Mouse (Mus musculus): Measurements from ENCODE around the gene Far2. TPM values are rescaled to one million over a fixed set of nuclear protein-coding genes. Genes with fewer than 3 reads are reported as not detected.
"Not testable (repeated sequence)": the region's sequence is repeated elsewhere in the genome, so short reads cannot be mapped to it uniquely, and the experiment has no call there.

Far2 gene
- total RNA-seq, 2 experiments from 2014 or later, result 2.9 to 4.0 TPM

DNA sequence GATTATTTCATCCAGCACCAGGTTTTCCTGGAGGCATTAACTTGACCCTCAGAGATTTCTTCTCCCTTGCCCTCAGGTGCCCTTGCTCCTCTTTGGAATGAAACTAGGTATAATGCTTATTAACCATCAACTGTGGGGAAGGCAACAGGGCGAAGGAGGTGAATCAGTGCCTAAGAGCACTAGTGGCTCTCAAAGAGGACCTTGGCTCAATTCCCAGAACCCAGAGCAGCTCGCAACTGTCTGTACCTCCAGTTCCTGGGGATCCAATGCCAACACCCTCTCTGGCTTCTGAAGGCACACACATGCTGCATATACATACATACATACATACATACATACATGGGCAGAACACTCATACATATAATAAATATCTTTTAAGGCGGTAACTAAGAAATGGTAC, 69.8 kb downstream of the Far2 start:
- DNase-seq, result no peak

DNA sequence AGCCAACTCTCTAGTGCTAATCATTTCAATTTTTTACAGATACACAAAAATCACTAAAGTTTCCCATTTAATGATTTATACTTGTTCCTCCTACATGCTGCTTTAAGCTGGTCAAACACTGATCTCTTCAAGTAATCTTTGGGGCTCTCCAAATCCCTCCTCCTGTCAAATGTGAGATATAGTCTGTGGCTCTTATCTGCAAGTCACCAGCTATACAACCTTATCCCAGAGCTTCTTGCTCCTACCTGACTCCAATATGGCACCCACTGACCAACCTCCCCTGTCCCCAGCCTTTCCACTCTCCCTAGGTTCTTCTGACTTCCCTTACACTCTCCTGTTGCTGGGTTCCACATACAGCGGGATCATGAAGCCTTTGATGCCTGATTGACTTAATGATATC, 70.6 kb downstream of the Far2 start:
- DNase-seq, result no peak

DNA sequence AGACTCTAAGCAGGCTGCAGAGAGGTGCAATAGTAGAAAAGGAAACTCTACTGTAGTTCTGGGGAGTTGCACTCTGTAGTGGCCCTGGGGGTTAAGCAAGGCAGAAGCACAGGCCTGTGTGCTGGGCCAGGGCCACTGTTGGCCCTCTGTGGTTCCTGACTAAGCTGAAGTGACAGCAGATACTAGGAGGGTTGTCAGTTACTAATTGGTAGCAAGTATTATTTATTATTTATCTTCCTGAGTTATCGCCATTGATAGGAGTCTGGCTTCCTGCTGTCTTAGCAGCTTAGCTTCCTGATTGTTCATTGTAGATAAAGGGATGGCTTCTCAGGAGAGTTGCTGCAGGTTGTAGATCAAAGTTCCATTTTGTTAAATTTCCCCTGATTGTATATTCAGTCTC, 73.6 kb downstream of the Far2 start:
- no peak for DNase-seq

DNA sequence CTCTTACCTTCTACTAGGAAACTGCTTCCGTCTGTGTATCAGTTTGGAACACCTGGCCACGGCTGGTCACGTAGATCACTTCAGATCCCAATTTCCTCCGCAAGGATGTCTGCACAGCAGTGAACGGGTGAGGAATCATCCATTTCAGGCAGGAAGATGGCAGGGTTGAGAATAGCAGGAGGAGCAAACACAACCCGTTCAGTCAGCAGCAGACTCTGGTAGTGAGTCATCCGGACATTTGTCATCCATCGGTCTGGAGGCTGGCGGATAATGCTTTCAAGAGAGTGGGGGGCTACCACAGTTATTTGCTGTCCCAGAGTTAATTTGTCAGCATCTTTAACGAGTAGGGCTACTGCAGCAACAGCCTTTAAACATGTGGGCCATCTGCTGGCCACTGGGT, 79.8 kb downstream of the Far2 start:
- DNase-seq, result not testable (repeated sequence)

DNA sequence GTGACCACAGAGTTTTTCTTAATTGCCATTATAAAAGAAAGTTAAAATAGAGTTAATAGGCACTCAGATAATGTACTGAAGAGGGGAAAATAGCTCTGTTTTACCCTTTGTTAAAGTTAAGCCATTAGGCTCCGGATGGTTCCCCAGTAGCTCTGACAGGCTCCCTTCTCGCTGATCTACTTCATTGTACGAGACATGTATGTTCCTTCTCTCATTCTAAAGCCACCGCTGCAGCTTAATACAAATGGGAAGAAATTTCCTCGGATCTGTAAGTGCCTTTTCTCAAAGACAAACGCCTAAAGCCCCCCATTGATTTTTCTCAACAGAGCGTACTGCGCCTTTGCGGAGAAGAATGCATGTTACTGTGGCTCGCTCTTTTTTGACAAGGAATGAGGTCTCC, 85.3 kb downstream of the Far2 start:
- no peak for DNase-seq

DNA sequence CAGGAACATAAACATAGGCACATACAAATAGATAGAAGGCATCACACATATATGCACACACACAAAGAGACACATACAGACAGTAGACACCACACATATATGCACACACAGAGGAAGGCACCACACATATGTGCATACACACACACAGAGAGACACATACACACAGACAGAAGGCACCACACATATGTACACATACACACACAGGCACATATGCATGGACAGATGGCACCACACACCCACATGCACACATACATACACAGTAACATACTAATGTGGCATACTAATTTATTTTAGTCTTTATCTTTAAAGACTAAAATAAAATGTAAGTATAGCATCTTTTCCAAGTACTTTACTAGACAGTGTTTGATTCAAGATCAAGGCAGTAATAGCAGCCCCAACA, 86.5 kb downstream of the Far2 start:
- no peak for DNase-seq

DNA sequence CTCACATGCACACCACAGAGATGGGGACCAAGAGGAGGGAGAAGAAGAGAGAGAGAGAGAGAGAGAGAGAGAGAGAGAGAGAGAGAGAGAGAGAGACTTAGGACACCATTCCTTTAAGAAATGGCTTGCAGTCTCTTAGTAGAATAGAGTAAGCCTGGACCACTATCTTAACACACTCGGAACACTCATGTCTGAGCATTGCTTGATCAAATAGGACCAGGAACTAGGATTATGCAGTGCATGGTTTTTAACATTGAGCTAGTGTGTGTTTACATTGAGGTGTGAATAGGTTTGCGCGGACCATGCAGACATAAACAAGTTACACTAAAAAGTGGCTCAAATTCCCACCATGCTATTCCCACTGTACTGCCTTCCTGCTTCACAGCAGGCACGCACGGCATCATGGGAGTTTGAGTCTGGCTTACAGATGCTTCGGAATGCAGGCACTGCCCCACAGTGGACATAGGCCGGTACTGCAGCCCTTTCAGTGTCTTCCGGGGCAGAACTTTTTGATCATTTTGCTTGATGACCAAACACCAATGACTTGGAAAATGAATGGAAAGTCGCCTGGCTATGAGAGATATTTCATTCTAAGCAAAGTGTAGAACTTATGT, 88.8 kb downstream of the Far2 start:
- DNase-seq, result peak; percentile 89

DNA sequence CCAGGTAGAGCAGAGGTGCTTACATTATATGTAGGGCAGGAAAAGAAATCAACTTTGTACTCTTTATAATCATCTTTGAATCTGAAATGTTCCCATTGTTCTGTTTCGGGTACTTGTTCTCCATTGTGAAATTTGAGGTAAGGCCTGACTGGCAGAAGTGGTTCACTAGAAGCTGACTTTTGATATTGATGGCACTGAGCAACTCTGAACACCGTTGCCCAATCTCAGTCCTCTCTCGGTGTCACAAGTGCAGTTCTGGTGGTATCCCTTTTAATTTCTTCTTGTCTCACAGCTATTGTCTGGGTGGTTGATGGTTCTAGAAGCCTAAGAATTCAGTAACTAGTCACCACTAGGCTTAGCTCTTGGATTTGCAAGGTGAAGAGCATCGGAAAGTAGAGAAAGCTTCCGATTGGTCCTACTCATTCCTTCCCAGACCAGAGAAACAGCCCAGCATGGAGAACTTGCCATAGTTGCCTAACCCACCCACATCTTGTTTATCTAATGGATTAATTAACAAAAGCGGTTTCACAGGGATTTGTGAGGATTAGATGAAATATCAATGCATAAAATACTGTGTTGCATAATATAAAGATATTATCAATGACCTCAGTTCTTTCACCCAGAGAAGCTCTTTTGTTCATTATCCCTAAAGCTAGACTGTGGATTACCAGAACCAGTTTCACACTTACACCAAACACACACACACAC, 92.4 kb downstream of the Far2 start:
- no peak for DNase-seq

DNA sequence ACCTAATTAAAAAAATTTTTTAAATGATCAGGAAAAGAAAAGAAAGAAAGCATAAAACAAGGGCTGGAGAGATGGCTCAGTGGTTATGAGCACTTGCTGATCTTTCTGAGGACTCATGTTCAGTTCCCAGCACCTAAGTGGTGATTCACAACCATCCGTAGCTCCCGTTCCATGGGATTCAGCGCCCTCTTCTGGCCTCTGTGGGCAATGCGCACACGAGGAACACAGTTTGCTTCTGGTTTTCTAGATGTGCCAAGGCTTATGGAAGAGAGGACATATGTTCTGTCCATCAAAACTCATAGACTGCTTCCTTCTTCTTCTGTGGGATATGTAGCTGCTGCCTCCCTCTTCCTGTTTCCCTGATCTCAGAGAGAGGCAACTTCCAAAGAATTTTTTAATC, 94.8 kb downstream of the Far2 start:
- no peak for DNase-seq

DNA sequence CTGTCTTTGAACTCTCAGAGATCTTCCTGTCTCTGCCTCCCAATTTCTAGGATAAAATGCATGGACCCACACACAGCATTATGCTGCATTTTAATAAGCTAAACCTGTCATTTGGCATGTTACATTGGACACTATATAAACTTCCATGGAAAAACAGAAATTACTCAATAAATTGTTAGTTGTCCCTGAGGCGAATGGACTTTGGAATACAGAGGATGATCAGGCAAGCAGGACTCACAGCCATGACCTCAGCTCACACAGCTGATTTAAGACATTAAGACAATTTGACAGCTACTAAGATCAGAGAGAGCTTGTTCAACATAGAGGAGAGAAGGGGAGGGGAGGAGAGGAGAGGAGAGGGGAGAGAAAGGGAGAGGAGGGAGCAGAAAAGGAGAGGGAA, 95.4 kb downstream of the Far2 start:
- DNase-seq, result no peak

DNA sequence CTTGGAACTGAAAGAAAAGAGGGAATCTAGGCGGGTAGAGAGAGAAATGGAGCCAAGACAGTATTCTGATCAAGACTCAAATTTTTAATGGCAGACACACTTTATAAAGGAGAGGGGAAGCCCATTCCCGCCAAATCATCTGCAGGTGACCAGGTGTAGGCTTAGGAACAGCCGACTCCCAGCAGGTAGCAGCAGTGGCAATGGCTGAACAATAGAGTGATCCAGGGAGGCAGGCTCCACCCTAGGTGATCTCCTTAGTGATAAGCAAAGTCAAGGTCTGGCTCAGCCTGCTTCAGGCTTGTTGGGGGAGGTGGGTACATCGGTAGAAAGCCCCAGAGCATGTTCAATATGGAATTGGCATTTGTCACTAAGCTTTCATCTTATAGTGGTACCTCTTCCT, 105.2 kb downstream of the Far2 start:
- not testable (repeated sequence) for DNase-seq

DNA sequence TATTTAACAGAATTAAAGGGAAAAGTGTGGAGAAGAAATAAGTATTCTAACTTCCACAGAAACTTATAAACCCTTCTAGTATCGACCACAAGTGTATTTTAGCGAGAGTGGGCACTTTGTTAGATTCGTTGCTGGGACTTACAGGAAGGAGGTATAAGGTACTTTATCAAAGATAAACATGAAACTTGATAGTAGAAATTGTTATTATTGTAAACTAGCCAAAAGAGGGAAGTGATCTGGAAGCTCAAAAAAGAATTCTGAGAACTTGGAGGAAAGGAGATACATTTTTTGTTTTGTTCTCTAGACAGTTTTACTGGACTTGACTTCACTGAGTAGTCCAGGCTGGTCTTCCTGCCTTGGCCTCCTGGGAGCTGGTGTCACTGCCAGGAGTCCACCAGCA, 125.8 kb downstream of the Far2 start:
- no peak for DNase-seq

DNA sequence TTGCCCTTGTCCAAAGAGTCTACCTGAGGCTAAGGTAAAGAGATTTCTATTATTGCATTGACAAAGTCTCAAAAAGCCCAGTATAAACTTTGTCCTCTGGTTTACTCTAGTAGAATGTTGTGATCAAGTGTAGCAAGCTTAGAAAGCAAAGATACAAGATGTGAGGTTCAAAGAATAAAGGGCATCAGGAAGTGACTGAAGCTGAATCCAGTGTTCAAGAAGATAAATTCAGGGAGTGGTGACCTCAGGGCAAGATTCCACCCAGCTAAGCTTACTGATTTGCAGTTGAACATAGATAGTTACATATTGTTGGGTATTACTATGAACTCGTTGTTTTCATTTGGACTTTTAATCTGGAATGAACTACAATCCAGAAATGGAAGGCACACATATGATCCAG, 138.6 kb downstream of the Far2 start:
- DNase-seq, result no peak

DNA sequence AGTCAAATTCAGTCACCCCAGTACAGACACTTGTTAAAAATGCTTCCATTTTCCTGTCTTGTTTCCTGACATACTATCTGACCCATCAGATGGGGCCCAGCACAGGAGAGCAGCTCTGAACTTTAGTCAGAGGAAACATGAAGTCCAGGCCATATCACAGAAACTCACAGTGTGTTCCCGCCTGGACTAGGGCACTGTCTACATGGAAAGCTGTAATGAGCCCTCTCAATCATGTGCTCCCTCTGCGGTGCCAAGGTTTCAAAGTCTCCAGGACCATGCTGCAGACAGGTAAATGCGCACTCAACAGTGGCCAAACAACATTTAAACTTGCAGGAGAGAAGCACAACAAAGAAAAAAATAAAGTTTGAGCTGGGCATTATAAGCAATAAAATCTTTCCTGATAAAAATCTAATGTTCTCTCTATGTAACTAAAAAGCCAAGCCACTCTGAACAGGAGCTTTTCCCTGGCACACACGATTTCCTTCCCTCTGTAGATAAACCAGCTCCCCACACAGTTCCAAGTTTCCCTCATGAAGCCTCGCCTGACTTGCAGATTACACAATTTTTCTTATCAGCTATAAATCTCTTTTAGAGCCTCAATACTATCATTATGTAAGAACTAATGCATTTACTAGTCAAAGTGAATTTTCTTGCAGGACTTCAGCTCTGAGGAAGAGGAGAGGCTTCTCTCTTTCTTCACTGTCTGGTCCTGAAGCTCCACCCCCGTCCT, 147.1 kb downstream of the Far2 start:
- peak; percentile 12 for DNase-seq

DNA sequence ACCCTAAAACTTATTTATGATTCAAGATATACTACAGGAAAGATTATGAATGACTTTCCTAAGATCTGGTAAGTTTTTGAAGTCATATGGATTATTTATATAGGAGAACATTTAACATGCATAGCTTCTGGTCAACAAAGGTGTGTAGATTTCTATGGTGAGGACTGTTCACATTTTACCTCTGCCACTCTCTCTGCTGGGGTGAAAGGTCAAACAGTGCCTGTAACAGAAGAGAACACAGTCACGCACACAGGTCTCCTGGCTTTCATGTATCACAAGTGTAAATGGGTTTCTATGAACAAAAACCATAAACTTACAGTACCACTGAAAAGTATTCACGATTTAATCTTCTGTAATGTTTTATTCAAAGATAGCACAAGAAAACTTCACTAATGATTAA, 152.1 kb downstream of the Far2 start:
- no peak for DNase-seq

DNA sequence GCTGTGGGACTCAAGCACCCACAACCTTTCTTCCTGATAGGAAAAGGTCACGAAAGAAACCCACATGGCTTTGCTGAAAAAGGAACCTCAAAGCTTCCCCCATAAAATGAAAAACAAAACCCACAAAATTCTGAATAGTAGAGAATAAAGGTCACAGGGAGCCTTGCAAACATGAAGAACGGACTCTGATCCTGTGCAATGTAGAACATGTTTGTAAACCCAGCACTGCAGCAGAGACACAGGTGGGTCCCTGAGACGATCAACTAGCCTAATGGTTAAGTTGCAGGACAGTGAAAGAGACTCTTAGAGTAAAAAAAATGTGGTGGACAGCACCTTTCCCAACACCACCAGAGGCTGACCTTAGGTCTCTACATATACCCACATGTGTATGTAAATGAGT, 152.7 kb downstream of the Far2 start:
- DNase-seq, result no peak

DNA sequence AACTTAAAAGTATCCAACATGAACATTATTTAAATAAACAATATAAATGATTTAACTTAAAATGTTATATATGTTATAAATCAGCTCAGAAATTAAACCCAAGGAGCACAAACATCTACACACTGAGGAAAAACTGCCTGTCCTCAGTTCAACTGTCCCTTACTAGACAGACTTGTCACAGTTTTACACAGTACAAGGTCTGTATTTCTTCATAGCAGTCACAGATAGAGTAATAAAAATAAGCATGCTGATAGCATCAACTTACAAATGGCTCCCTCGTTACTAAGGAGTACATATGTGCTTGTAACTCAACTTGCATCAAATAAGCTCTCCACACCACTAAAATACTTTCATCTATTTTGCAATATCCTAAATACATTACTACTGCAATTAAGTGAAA, 158.1 kb downstream of the Far2 start:
- DNase-seq, result no peak

DNA sequence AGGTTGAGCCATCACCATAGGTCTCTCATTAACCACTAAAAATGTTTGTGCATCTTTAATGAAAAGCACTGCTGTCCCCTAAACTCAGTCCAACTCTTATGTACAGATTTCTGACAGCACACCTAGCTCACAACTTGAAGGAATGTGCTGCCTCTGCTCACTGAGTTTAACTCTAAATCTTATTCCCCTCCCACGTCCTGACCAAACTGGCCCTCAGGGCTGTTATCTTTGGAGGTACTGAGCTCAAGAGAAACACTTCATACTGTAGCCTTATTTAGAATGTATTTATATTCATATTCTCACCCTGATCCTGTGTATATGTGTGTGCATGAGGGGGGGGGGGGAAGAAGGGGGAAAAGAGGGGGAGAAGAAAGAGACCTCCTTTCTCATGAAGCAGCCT, 160.5 kb downstream of the Far2 start:
- no peak for DNase-seq

DNA sequence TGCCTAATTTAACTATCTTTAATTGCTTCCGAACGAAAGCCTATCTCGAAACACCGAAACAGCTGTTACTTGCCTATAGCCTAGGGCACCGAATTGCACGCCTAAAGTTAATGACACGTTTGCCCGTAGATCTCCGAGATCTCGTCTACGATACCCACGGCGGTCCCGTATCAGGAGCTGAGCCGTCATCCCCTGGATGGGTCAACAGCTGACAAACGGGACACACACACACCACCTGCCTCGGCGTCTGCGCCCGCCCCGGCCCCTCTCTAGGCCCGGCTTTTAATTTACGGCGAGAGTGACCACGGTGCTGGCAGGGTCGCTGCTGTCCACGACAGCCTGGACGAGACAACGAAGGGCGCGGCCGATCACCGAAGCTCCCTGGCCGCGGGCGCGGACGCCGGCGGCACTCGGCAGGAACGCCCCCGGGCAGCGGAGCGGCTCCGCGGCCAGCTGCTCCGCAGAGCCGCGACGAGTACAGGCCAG, 164.4 kb downstream of the Far2 start:
- DNase-seq, result no peak

DNA sequence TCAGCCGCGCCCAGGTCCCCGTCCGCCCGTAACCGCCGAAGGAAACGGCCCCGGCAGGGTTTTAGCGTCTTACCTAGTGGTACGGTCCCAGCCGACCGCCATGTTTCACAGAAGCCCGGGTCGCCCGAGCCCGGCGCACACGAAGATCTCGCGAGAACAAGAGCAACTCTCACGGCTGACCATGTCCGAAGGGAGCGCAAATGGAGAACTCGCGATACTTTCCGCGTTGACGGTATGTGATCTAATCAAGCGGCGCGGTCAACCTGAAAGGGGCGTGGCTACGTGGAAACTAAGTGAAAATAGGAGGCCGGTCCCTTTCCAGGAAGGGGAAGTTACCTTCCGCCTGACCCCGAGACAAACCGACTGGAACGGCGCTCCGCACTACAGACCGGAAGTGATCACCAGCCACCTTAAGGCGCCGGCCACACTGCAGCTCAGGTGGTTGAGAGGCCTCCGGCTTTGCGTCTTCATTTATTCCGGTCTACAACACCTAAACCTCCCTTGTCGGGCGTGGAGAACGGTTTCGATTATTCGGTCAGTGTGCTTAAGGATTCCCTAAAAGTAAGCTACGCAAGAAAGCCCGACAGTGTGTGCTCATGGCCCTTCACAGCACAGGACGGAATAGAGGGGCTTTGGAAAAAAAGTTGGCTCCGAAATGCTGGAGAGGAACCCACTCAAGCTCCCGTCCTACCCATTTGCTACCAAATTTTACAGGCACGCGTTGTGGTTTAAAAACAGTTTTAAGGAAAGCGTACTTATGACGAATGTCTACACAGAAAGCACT, 165.0 kb downstream of the Far2 start, which contains the start of gene Ergic2:
Gene Ergic2, minus strand, starts transcription at position 478 of the 784 bp plus-strand sequence.
- DNase-seq, result peak; percentile 97

DNA sequence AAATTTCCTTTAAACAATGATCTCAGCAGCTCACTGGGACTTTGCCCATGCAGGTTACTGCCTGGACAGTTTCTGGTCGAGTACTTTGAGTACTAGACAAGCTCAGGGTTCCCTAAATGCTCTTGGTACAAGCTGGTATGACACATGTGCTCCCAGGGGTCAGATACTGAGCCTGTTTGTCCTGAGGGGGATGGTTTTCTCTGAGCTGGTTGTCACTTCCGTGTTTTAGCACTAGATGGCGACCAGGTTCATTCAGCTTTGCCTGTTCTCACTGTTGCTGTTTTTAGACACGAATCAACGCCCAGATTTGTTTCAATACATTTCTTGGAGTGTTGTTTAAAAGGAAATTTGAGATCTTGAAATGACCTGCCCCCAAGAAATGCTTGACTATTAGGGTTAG, 167.7 kb downstream of the Far2 start:
- DNase-seq, result peak; percentile 62

DNA sequence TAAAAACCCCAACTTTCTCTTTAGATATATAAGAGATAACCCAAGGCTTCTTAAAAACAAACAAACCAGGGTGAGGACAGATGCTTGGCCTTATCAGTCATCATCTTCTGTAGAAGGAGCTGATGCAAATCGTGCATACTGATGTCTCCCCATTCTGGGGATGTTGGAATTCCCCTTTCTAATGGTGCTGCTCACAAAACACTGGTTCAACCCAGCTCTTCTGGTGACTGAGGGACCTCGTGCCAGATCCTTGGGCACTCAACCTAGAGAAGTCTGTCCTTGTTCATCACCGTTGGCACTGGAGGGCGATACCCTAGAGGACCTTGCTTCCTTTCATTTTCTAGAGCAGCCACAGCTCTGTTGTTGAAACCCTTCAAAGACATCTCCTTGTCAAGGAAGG, 169.7 kb downstream of the Far2 start:
- DNase-seq, result no peak

Data from adrenal gland, postnatal 10 days (tissue).